Mouse (Mus musculus) lung, postnatal 0 days (tissue): ENCODE measurements around the gene Krtap2-4.
"Not testable (repeated sequence)": the region's sequence is repeated elsewhere in the genome, so short reads cannot be mapped to it uniquely, and the experiment has no call there.

Experiments used
- CTCF ChIP-seq: IDR thresholded peaks from 2 replicates; pipeline ENCODE4 v1.5.1; 2016; ENCODE audit warnings: antibody characterized with exemption, mild to moderate bottlenecking
- EP300 ChIP-seq: IDR thresholded peaks from 2 replicates; pipeline ENCODE4 v1.6.1; 2016; ENCODE audit warnings: antibody characterized with exemption, mild to moderate bottlenecking, control low read depth

DNA sequence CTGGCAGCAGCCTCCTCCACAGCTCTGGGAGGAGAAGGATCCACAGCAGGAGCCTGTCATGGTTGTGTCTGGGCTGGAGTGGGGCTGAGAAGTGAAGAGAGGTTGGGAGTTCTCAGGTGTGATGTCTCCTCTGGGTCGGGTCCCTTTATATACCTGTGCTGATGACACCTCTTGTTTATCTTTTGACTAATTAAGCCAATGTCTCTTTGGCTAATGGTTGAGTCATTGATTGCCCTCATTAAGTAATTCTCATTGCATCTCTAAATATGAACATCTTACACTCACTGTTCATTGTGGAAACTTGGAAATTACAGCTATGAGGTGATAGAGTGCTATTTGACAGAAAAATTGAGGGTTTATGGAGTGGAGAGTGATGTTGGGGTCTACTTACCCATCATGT lies 11.4 kb downstream of the Krtap2-4 start, which contains the start of gene Gm11938:
- not testable (repeated sequence) for TF ChIP-seq CTCF, EP300
